Mouse (Mus musculus) liver, embryonic 12.5 days (tissue): ENCODE results near the gene Ddx60. TPM values are rescaled to one million over a fixed set of nuclear protein-coding genes. Genes with fewer than 3 reads are reported as not detected.

Source experiments
- ATAC-seq: fragments of 200-750 bp; cut with Nextera tagmentation; 2 replicates; pipeline ENCODE4 v1.8.0; 2017; ENCODE audit warnings: moderate number of reproducible peaks, mild to moderate bottlenecking, moderate library complexity
- H3K27ac ChIP-seq: fragments of 300-500 bp; sonication (generic); 2 replicates; pipeline ENCODE4 v1.5.1; 2016; ENCODE audit warnings: mild to moderate bottlenecking
- H3K27me3 ChIP-seq: fragments of 300-500 bp; sonication (generic); replicated peaks from 2 replicates; pipeline ENCODE4 v1.6.1; 2016; ENCODE audit warnings: mild to moderate bottlenecking, moderate library complexity
- H3K36me3 ChIP-seq: fragments of 300-500 bp; sonication (generic); 2 replicates; pipeline ENCODE4 v1.6.1; 2016; ENCODE audit warnings: mild to moderate bottlenecking, moderate library complexity
- H3K4me1 ChIP-seq: fragments of 300-500 bp; sonication (generic); 2 replicates; pipeline ENCODE4 v1.6.1; 2016
- H3K4me2 ChIP-seq: fragments of 300-500 bp; sonication (generic); 2 replicates; pipeline ENCODE4 v1.6.1; 2016; ENCODE audit warnings: mild to moderate bottlenecking, moderate library complexity
- H3K4me3 ChIP-seq: fragments of 300-500 bp; sonication (generic); 2 replicates; pipeline ENCODE4 v1.5.1; 2016; ENCODE audit warnings: mild to moderate bottlenecking, moderate library complexity
- H3K9ac ChIP-seq: fragments of 300-500 bp; sonication (generic); 2 replicates; pipeline ENCODE4 v1.6.1; 2016; ENCODE audit warnings: mild to moderate bottlenecking, moderate library complexity
- H3K9me3 ChIP-seq: fragments of 300-500 bp; sonication (generic); replicated peaks from 2 replicates; pipeline ENCODE4 v1.6.1; 2016; ENCODE audit warnings: mild to moderate bottlenecking, moderate library complexity
- WGBS: fragments of 180-500 bp; shearing (Covaris S2); methylation state at CpG from one replicate; pipeline ENCODE4 v1.1.7; 2016; ENCODE audit not compliant: insufficient replicate concordance; 5-methylcytosine and 5-hydroxymethylcytosine counted together
- polyA plus RNA-seq: library from polyadenylated mRNA; unstranded; fragments of >200 nt; fragmentation: Nextera tagmentation; extraction: Ambion mirVana; gene quantifications from 2 replicates; pipeline ENCODE4 v1.2.1, GENCODE M21; 2016

Ddx60 gene
- polyA plus RNA-seq, 1 experiment from 2014 or later = 0.30 TPM

- H3K9me3 ChIP-seq = no peaks in the 10 kb centered on the region
- no peak overlapping the region for H3K4me2 ChIP-seq
- 68% methylated on average over 2 of the region's 2 CpGs for WGBS
- no peaks in the 10 kb centered on the region for H3K36me3 ChIP-seq
- no peaks in the 10 kb centered on the region for H3K27me3 ChIP-seq
- H3K27ac ChIP-seq = no peak overlapping the region
- H3K4me1 ChIP-seq = no peaks in the 10 kb centered on the region
- no peak for ATAC-seq
- no peak overlapping the region for H3K9ac ChIP-seq
- H3K4me3 ChIP-seq = no peak overlapping the region
Observed at GRCm38 (mm10) chr8:61997125-61997524, 69.2 kb downstream of the Ddx60 start.

- Histone ChIP-seq H3K4me2 (no peak overlapping the region), H3K9ac (no peak overlapping the region), H3K4me1 (no peaks in the 10 kb centered on the region), H3K4me3 (no peak overlapping the region), H3K9me3 (peaks cover under 1% of the 10 kb centered on the region; the same call in 1 of the 2 replicates), H3K36me3 (no peaks in the 10 kb centered on the region), H3K27me3 (no peaks in the 10 kb centered on the region), H3K27ac (no peak overlapping the region)
- 67% methylated on average over 4 of the region's 4 CpGs for WGBS
- ATAC-seq = no peak
Observed at GRCm38 (mm10) chr8:62014166-62014565, 86.3 kb downstream of the Ddx60 start.

- H3K36me3 ChIP-seq = no peaks in the 10 kb centered on the region
- no peaks in the 10 kb centered on the region for H3K27me3 ChIP-seq
- 76% methylated on average over 4 of the region's 4 CpGs for WGBS
- H3K9ac ChIP-seq = no peak overlapping the region
- no peak overlapping the region for H3K27ac ChIP-seq
- no peaks in the 10 kb centered on the region for H3K9me3 ChIP-seq
- no peak overlapping the region for H3K4me3 ChIP-seq
- H3K4me2 ChIP-seq = no peak overlapping the region
- no peak for ATAC-seq
- no peaks in the 10 kb centered on the region for H3K4me1 ChIP-seq
Observed at GRCm38 (mm10) chr8:62014582-62014981, 86.7 kb downstream of the Ddx60 start.

GRCm38 (mm10) chr8:62034351-62034750 is 106.5 kb downstream of the Ddx60 start:
- 55% methylated on average over 3 of the region's 3 CpGs for WGBS
- no peak for ATAC-seq
- Histone ChIP-seq H3K4me2 (no peak overlapping the region), H3K4me3 (no peak overlapping the region), H3K27me3 (no peaks in the 10 kb centered on the region), H3K9ac (no peak overlapping the region), H3K9me3 (no peaks in the 10 kb centered on the region), H3K4me1 (no peaks in the 10 kb centered on the region), H3K36me3 (no peaks in the 10 kb centered on the region), H3K27ac (no peak overlapping the region)

- H3K27ac ChIP-seq = no peak overlapping the region
- no peak overlapping the region for H3K9ac ChIP-seq
- H3K4me3 ChIP-seq = no peak overlapping the region
- no peak for ATAC-seq
- H3K4me2 ChIP-seq = no peak overlapping the region
- H3K36me3 ChIP-seq = no peaks in the 10 kb centered on the region
- H3K4me1 ChIP-seq = no peaks in the 10 kb centered on the region
- 33% methylated on average over 2 of the region's 2 CpGs for WGBS
- H3K27me3 ChIP-seq = no peaks in the 10 kb centered on the region
- H3K9me3 ChIP-seq = no peaks in the 10 kb centered on the region
Observed at GRCm38 (mm10) chr8:62046809-62047208, 118.9 kb downstream of the Ddx60 start.

- H3K27ac ChIP-seq = no peak overlapping the region
- H3K9ac ChIP-seq = no peak overlapping the region
- H3K27me3 ChIP-seq = no peaks in the 10 kb centered on the region
- no peaks in the 10 kb centered on the region for H3K4me1 ChIP-seq
- ATAC-seq = no peak
- no peak overlapping the region for H3K4me3 ChIP-seq
- no peak overlapping the region for H3K4me2 ChIP-seq
- no peaks in the 10 kb centered on the region for H3K36me3 ChIP-seq
- H3K9me3 ChIP-seq = no peaks in the 10 kb centered on the region
Observed at GRCm38 (mm10) chr8:62060357-62060756, 132.5 kb downstream of the Ddx60 start.

GRCm38 (mm10) chr8:62068305-62068704 is 140.4 kb downstream of the Ddx60 start:
- no peaks in the 10 kb centered on the region for H3K27me3 ChIP-seq
- no peak overlapping the region for H3K4me3 ChIP-seq
- no peak overlapping the region for H3K27ac ChIP-seq
- H3K36me3 ChIP-seq = no peaks in the 10 kb centered on the region
- H3K4me1 ChIP-seq = no peaks in the 10 kb centered on the region
- no peak overlapping the region for H3K9ac ChIP-seq
- no peak for ATAC-seq
- no peaks in the 10 kb centered on the region for H3K9me3 ChIP-seq
- no peak overlapping the region for H3K4me2 ChIP-seq

- ATAC-seq = no peak
- no peak overlapping the region for H3K4me3 ChIP-seq
- H3K4me1 ChIP-seq = no peaks in the 10 kb centered on the region
- H3K36me3 ChIP-seq = no peaks in the 10 kb centered on the region
- 41% methylated on average over 3 of the region's 3 CpGs for WGBS
- no peak overlapping the region for H3K9ac ChIP-seq
- H3K4me2 ChIP-seq = no peak overlapping the region
- H3K27me3 ChIP-seq = no peaks in the 10 kb centered on the region
- H3K9me3 ChIP-seq = no peaks in the 10 kb centered on the region
- H3K27ac ChIP-seq = no peak overlapping the region
Observed at GRCm38 (mm10) chr8:62080195-62080802, 152.4 kb downstream of the Ddx60 start.

- no peaks in the 10 kb centered on the region for H3K27me3 ChIP-seq
- H3K4me1 ChIP-seq = no peaks in the 10 kb centered on the region
- no peaks in the 10 kb centered on the region for H3K36me3 ChIP-seq
- H3K4me3 ChIP-seq = no peak overlapping the region
- 67% methylated on average over 2 of the region's 2 CpGs for WGBS
- no peaks in the 10 kb centered on the region for H3K9me3 ChIP-seq
- no peak for ATAC-seq
- H3K27ac ChIP-seq = no peak overlapping the region
- no peak overlapping the region for H3K4me2 ChIP-seq
- no peak overlapping the region for H3K9ac ChIP-seq
Observed at GRCm38 (mm10) chr8:62081804-62082203, 153.9 kb downstream of the Ddx60 start.

Other genes with a start within 250 kb of the Ddx60 start
- 7.8 and 8.4 TPM in 2 replicates for gene Palld, start 25.4 kb upstream of the Ddx60 start, polyA plus RNA-seq
- gene Anxa10, start 195.1 kb downstream of the Ddx60 start, polyA plus RNA-seq = not detected in 2 replicates